ENCODE assay signal across 12 mouse cellular contexts in the genomic region with DNA sequence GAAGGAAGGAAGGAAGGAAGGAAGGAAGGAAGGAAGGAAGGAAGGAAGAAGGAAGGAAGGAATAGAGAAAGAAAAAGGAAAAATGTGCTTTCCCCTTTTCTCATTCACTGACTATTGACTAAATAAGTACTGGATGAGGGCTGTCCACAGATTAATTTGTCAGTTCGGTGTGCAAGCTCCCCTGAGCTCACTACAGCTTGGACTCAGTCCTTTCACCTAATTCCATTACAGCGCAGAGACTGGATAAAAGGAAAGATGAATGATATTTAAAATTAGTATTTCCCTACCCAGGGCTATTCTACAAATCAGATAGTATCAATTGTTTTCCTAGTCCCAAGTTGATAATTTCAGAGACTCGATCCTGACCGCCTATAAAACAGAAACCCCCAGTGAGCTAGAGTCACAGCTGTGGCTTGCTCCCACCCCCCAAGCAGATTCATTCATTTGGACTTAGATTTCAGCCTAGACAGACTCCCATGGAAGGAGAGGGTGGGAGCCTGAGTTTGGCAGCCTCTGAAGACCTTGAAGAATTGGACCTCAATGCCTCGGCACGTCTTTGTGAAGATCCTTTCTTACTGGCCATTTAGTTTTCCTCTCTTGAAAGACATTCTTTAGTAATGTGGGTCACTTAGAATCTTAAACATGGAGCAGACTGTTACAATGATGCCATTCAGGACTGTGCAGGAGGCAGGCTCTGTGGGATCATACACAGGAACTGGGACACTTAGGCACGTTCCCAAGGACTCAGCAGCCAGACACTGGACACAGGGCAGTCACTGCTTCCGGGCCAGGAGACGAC.
DNase-seq lines count a peak whose midpoint lies in the region; ATAC-seq and TF ChIP-seq lines count a peak whose summit lies in the region.
"Had no signal": no experiment of that assay in that cellular context is flagged by ENCODE, and none has a peak within 500 bp of the region (broad histone marks: within the 10 kb centered on the region; RNA-seq: fewer than 3 reads in every experiment).

No protein-coding gene starts in this region.

- TF ChIP-seq CTCF in layer of hippocampus, adult 2 months (conservative IDR thresholded peaks at IDR 0.05) = no peak

- no peaks in the 10 kb centered on the region for H3K36me3 ChIP-seq in forebrain, embryonic 13.5 days (ENCODE audit: poor library complexity, severe bottlenecking)
- no peaks in the 10 kb centered on the region for H3K36me3 ChIP-seq in midbrain, embryonic 11.5 days (ENCODE audit: control insufficient read depth, insufficient read depth, low read length)
- H3K36me3 ChIP-seq: G1E had no signal

- WGBS in forebrain, embryonic 13.5 days = 37% methylated on average over 9 of the region's 9 CpGs
- WGBS in midbrain, embryonic 11.5 days = 60% methylated on average over 9 of the region's 9 CpGs

- H3K4me1 ChIP-seq in forebrain, embryonic 13.5 days = peaks cover 15% of the 10 kb centered on the region; the same call in 1 of the 2 replicates
- H3K4me1 ChIP-seq in midbrain, embryonic 11.5 days (ENCODE audit: control insufficient read depth, insufficient read depth, low read length) = no peaks in the 10 kb centered on the region

- H3K27me3 ChIP-seq in forebrain, embryonic 13.5 days = no peaks in the 10 kb centered on the region
- no peaks in the 10 kb centered on the region for H3K27me3 ChIP-seq in midbrain, embryonic 11.5 days (ENCODE audit: control insufficient read depth, insufficient read depth, low read length)

- peak in 1 of 2 experiments; percentile 29 for DNase-seq in layer of hippocampus, adult 2 months (ENCODE audit: low spot score in 2 of 2)
- no peak for DNase-seq in layer of hippocampus, adult 9-10 months (ENCODE audit: low spot score)
- DNase-seq in cerebellum, postnatal 14 days = peak; percentile 25 to 32
- DNase-seq in midbrain, embryonic 11.5 days (ENCODE audit: low spot score, missing footprints) = no peak
- no peak for DNase-seq in urinary bladder, adult 2 months (ENCODE audit: low spot score)
- DNase-seq in thymus, postnatal 25 days = no peak
- DNase-seq: adrenal gland, postnatal 14 days; right cerebral cortex, postnatal 25 days had no signal

- no peaks in the 10 kb centered on the region for H3K9me3 ChIP-seq in forebrain, embryonic 13.5 days (replicated peaks)
- H3K9me3 ChIP-seq in midbrain, embryonic 11.5 days (ENCODE audit: control insufficient read depth, low read length) = no peaks in the 10 kb centered on the region
- H3K9me3 ChIP-seq: G1E had no signal

- H3K4me3 ChIP-seq in layer of hippocampus, adult 2 months = no peak overlapping the region
- H3K4me3 ChIP-seq in forebrain, embryonic 13.5 days = no peak overlapping the region
- H3K4me3 ChIP-seq in midbrain, embryonic 11.5 days (ENCODE audit: low read depth, low read length) = no peak overlapping the region

- H3K27ac ChIP-seq in layer of hippocampus, adult 2 months = peak overlapping the region; percentile 58
- peak overlapping the region; percentile 10; the same call in 1 of the 2 replicates for H3K27ac ChIP-seq in forebrain, embryonic 13.5 days
- no peak overlapping the region for H3K27ac ChIP-seq in midbrain, embryonic 11.5 days (ENCODE audit: low read depth, low read length)

- no peak overlapping the region for H3K9ac ChIP-seq in forebrain, embryonic 13.5 days
- no peak overlapping the region for H3K9ac ChIP-seq in midbrain, embryonic 11.5 days (ENCODE audit: low read length)

- H3K4me2 ChIP-seq in forebrain, embryonic 13.5 days = no peak overlapping the region
- H3K4me2 ChIP-seq in midbrain, embryonic 11.5 days = no peak overlapping the region

- peak; percentile 89 for ATAC-seq in forebrain, embryonic 13.5 days
- peak; percentile 87 for ATAC-seq in midbrain, embryonic 11.5 days (ENCODE audit: low FRiP score)
- ATAC-seq in granulocyte monocyte progenitor cell, adult 5-6 weeks (replicated peaks; ENCODE audit: poor library complexity, severe bottlenecking) = no peak
- ATAC-seq: lung, postnatal 0 days had no signal

Comparison
In these comparisons a context has a peak if more than half of its experiments do, and no peak if none do; other contexts are left out.
1. DNase-seq: peak in cerebellum, postnatal 14 days (2 of 2); none in layer of hippocampus, adult 9-10 months (single experiment), midbrain, embryonic 11.5 days (single experiment), urinary bladder, adult 2 months (single experiment) and thymus, postnatal 25 days (single experiment).